Comparison of ENCODE assay signal across 16 mouse cellular contexts in genomic region chr13:96511893-96512292, GRCm38 (mm10). TPM values are rescaled to one million over a fixed set of nuclear protein-coding genes. Genes with fewer than 3 reads are reported as not detected.
DNase-seq lines count a peak whose midpoint lies in the region; TF ChIP-seq lines count a peak whose summit lies in the region.
"Had no signal": no experiment of that assay in that cellular context is flagged by ENCODE, and none has a peak within 500 bp of the region (broad histone marks: within the 10 kb centered on the region; RNA-seq: fewer than 3 reads in every experiment).

No protein-coding gene starts in this region.

- no peak for TF ChIP-seq EP300 in heart, adult 2 months (IDR thresholded peaks at IDR 0.05; ENCODE audit: insufficient read depth, low read depth, low read length)

- H3K4me1 ChIP-seq in heart, embryonic 10.5 days, result 0 out of 2 replicates have a peak, but pooled peaks cover 5% of the 10 kb centered on the region
- peaks cover 15% of the 10 kb centered on the region for H3K4me1 ChIP-seq in heart, adult 2 months (ENCODE audit: control insufficient read depth, insufficient read depth, low read length)

- DNase-seq in heart, adult 11 months, result peak; percentile 93
- no peak for DNase-seq in heart, embryonic 10.5 days (ENCODE audit: low spot score)
- peak; percentile 54 for DNase-seq in 416B (ENCODE audit: low read depth)
- peak; percentile 29 to 34 for DNase-seq in heart, adult 2 months
- peak; percentile 62 for DNase-seq in induced T-regulatory cell, adult 2 months (ENCODE audit: low read depth)
- DNase-seq in ovary, postnatal 36 days (ENCODE audit: low spot score), result no peak
- DNase-seq in adrenal gland, adult 8-10 months, result no peak
- no peak for DNase-seq in Muller cell, postnatal 12 days (ENCODE audit: inconsistent ontology term)

- 60% methylated on average over 5 of the region's 5 CpGs for WGBS in heart, embryonic 10.5 days
- WGBS in heart, adult 2 months, result 39% methylated on average over 5 of the region's 5 CpGs

- TF ChIP-seq POLR2A in heart, adult 2 months (IDR thresholded peaks at IDR 0.05; ENCODE audit: insufficient read depth, low read depth, low read length), result peak; percentile 13; the same call in 1 of the 2 replicates

- no peak overlapping the region for H3K9ac ChIP-seq in heart, adult 2 months (ENCODE audit: low read depth, low read length)

- no peak for TF ChIP-seq CTCF in heart, adult 2 months (IDR thresholded peaks at IDR 0.05)

- intact Hi-C loops in heart, adult 2 months (cut with DNase I), result loop anchor here (2.0 kb wide), 1 partner anchor 31 kb away; the partner anchor contains the start of genes Col4a3bp and Polk

- no peak overlapping the region for H3K27ac ChIP-seq in heart, embryonic 10.5 days
- peak overlapping the region; percentile 43 for H3K27ac ChIP-seq in heart, adult 2 months

- no peaks in the 10 kb centered on the region for H3K79me2 ChIP-seq in heart, adult 2 months (replicated peaks; ENCODE audit: control insufficient read depth, insufficient read depth, low read length)

- H3K27me3 ChIP-seq in heart, embryonic 10.5 days (ENCODE audit: insufficient read depth, poor library complexity, severe bottlenecking), result no peaks in the 10 kb centered on the region
- no peaks in the 10 kb centered on the region for H3K27me3 ChIP-seq in heart, adult 2 months (ENCODE audit: control insufficient read depth, insufficient read depth, low read length)

- peaks cover 8% of the 10 kb centered on the region; the same call in 1 of the 2 replicates for H3K36me3 ChIP-seq in heart, embryonic 10.5 days
- no peaks in the 10 kb centered on the region; the same call in 1 of the 2 replicates for H3K36me3 ChIP-seq in heart, adult 2 months (ENCODE audit: control insufficient read depth, insufficient read depth, low read length)

- no peak overlapping the region for H3K4me3 ChIP-seq in heart, embryonic 10.5 days
- H3K4me3 ChIP-seq in heart, adult 2 months, result no peak overlapping the region

- H3K9me3 ChIP-seq in heart, embryonic 10.5 days, result no peaks in the 10 kb centered on the region

RNA-seq across cellular contexts. Expression of gene Gm17622, which starts 21.4 kb away (rescaled TPM):
- not detected in 2 replicates for polyA plus RNA-seq in heart, embryonic 10.5 days (2016; fragmentation: Nextera tagmentation; extraction: Ambion mirVana)
- total RNA-seq in heart, adult 2 months (2021), result not detected
- not detected in 2 replicates for polyA plus RNA-seq in heart, adult 2 months (2012; rRNA removed)
- total RNA-seq in adrenal gland, adult 8-10 months (2022), result not detected
- total RNA-seq: hematopoietic stem cell, adult 5-6 weeks; megakaryocyte progenitor cell, adult 5-6 weeks had no signal
- polyA plus RNA-seq: brain, embryonic 14.5 days; C2C12; forebrain, embryonic 16.5 days; limb, embryonic 11.5 days; neural tube, embryonic 11.5 days; stomach, embryonic 16.5 days had no signal

RNA-seq across cellular contexts. Expression of gene Polk, which starts 30.5 kb away (rescaled TPM):
- polyA plus RNA-seq in heart, embryonic 10.5 days (2016; fragmentation: Nextera tagmentation; extraction: Ambion mirVana), result 8.3 and 8.6 TPM in 2 replicates
- 1 to 10 TPM; 4.1 to 5.2 TPM for total RNA-seq in heart, adult 2 months (2021)
- polyA plus RNA-seq in heart, adult 2 months (2012; rRNA removed), result 1.1 and 2.1 TPM in 2 replicates
- total RNA-seq in adrenal gland, adult 8-10 months (2022), result 10 to 100 TPM; 29.1 to 52.6 (median 34.3) TPM

RNA-seq across cellular contexts. Expression of gene Col4a3bp, which starts 30.5 kb away (rescaled TPM):
- 8.0 and 8.1 TPM in 2 replicates for polyA plus RNA-seq in heart, embryonic 10.5 days (2016; fragmentation: Nextera tagmentation; extraction: Ambion mirVana)
- 10 to 100 TPM; 33.3 to 39.8 TPM for total RNA-seq in heart, adult 2 months (2021)
- polyA plus RNA-seq in heart, adult 2 months (2012; rRNA removed), result 7.1 and 21.7 TPM in 2 replicates
- 100 to 1,000 TPM in 2 of 4 experiments, 10 to 100 TPM in 2; 91.6 to 134 (median 104) TPM for total RNA-seq in adrenal gland, adult 8-10 months (2022)

RNA-seq across cellular contexts. Expression of gene Ankdd1b, which starts 40.9 kb away (rescaled TPM):
- 0.24 and 0.31 TPM in 2 replicates for polyA plus RNA-seq in heart, embryonic 10.5 days (2016; fragmentation: Nextera tagmentation; extraction: Ambion mirVana)
- total RNA-seq in heart, adult 2 months (2021), result under 1 TPM; 0.26 to 0.41 TPM
- polyA plus RNA-seq in heart, adult 2 months (2012; rRNA removed), result 0.45 and 0.91 TPM in 2 replicates
- 1 to 10 TPM in 2 of 4 experiments, under 1 TPM in 2; 0.62 to 1.2 (median 0.86) TPM for total RNA-seq in adrenal gland, adult 8-10 months (2022)
- polyA plus RNA-seq: C2C12; forebrain, embryonic 16.5 days; neural tube, embryonic 11.5 days had no signal

Comparison
In these comparisons a context has a peak if more than half of its experiments do, and no peak if none do; other contexts are left out.
1. DNase-seq: peak in heart, adult 11 months (single experiment), 416B (single experiment), heart, adult 2 months (2 of 2) and induced T-regulatory cell, adult 2 months (single experiment); none in heart, embryonic 10.5 days (single experiment), ovary, postnatal 36 days (single experiment), adrenal gland, adult 8-10 months (single experiment) and Muller cell, postnatal 12 days (single experiment).
2. RNA of gene Polk, which starts 30.5 kb away (total RNA-seq): 29.1 to 52.6 TPM in adrenal gland, adult 8-10 months; 4.1 to 5.2 TPM in heart, adult 2 months; every median in the first group is over 4 times any median in the second.